Mouse (Mus musculus): Measurements from ENCODE around the gene Pkhd1.

GRCm38 (mm10) chr1:20039389-20039788, 578.5 kb downstream of the Pkhd1 start:
- TF ChIP-seq GATA1 (IDR thresholded peaks at IDR 0.05; ENCODE audit: borderline replicate concordance, low read length) (no peak), FLI1 (IDR thresholded peaks at IDR 0.05; ENCODE audit: low read length) (no peak)

All from megakaryocyte, embryonic 14.5 days (primary cell).